Mouse (Mus musculus) skeletal muscle tissue, postnatal 0 days (tissue): ENCODE results near the gene Tas2r107. TPM values are rescaled to one million over a fixed set of nuclear protein-coding genes. Genes with fewer than 3 reads are reported as not detected.

ENCODE experiments used
- polyA plus RNA-seq: library from polyadenylated mRNA; unstranded; fragments of >200 nt; fragmentation: Nextera tagmentation; extraction: Ambion mirVana; gene quantifications from 2 replicates; pipeline ENCODE4 v1.2.1, GENCODE M21; 2015

Gene Tas2r107
- polyA plus RNA-seq, result not detected in 2 replicates

GRCm38 (mm10) chr6:131660049-131660448, at the start of gene Tas2r107:
Gene Tas2r107, minus strand, starts transcription at chr6:131660149.

DNA sequence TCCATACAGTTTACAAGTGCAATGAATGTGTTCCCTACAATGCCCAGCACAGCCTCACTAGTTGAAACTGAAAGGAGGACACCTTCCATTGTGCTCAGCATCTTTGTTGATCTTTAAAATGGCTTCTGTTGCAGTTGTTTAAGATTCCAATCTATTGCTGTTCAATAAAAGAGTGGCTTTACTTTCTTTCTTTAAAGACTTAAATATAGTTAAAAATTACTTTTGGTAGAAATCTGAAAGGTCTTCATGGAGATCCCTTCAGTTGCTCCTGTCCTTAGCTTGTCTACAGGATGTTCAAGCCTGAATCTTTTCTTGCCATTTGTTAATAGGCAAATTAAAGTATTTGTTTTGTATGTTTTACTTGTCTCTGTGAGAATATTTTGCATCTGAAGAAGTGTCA, 30.0 kb upstream of the Tas2r107 start, which contains the start of gene Tas2r114:
Gene Tas2r114 (minus strand): TSS at position 101 of the 400 bp plus-strand sequence.

DNA sequence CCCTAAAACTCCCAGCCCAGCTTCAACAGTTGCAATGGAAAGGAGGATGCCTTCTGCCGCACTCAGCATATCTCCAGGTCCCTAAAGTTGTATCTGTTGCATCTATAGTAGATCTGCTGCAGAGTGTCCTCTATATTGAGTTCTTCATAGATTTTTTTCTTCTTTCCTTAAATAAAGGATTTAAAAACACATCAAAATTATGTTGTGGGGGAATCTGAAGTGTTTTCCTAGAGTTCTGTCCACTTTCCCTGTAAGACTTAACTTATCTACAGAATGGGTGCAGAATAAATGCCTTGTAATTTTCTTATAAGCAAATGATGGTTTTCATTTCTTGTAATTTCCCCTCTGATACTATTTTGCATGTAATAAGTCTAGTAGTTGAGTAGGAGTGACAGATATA, 27.4 kb upstream of the Tas2r107 start, which contains the start of gene Tas2r105:
Gene Tas2r105 (minus strand): TSS at position 101 of the 400 bp plus-strand sequence.

GRCm38 (mm10) chr6:131685644-131686043, 25.7 kb upstream of the Tas2r107 start, which contains the start of gene Tas2r104:
Gene Tas2r104, minus strand, starts transcription at chr6:131685744.

GRCm38 (mm10) chr6:131678786-131679185, 18.8 kb upstream of the Tas2r107 start, which contains the start of gene Tas2r106:
Gene Tas2r106, minus strand, starts transcription at chr6:131678886.

DNA sequence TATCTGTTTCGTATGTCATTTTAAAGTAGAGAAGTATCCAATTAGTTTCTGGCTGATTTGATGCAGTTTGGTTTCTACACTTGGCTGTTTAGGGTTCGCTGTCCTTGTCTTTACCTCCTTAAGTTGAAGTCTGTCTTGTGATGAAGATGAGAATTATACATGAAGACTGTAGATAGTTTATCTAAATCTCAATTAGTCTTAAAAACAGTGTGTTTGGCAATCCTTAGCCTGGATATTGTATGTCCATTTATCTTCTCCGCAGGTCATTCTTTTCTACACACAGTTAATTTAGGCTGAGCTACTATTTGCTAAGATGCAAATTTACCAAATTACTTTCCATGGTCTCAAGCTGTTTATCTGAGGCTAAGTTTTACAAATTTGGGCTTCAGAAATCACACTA, 29.1 kb downstream of the Tas2r107 start, which contains the start of gene Tas2r130:
Gene Tas2r130 (minus strand): TSS at position 101 of the 400 bp plus-strand sequence.

Other genes with a start within 250 kb of the Tas2r107 start
- not detected in 2 replicates for gene 5430401F13Rik, start 173.7 kb downstream of the Tas2r107 start, polyA plus RNA-seq
- gene Gm6619, start 173.7 kb downstream of the Tas2r107 start, polyA plus RNA-seq, result not detected in 2 replicates
- gene Tas2r130, start 29.2 kb downstream of the Tas2r107 start, polyA plus RNA-seq, result not detected in 2 replicates
- not detected in 2 replicates for gene Tas2r106, start 18.7 kb upstream of the Tas2r107 start, polyA plus RNA-seq
- not detected in 2 replicates for gene Tas2r104, start 25.6 kb upstream of the Tas2r107 start, polyA plus RNA-seq
- gene Tas2r105, start 27.3 kb upstream of the Tas2r107 start, polyA plus RNA-seq, result not detected in 2 replicates
- gene Tas2r114, start 29.9 kb upstream of the Tas2r107 start, polyA plus RNA-seq, result not detected in 2 replicates